Mouse (Mus musculus): Measurements from ENCODE around the gene Tpte.

DNA sequence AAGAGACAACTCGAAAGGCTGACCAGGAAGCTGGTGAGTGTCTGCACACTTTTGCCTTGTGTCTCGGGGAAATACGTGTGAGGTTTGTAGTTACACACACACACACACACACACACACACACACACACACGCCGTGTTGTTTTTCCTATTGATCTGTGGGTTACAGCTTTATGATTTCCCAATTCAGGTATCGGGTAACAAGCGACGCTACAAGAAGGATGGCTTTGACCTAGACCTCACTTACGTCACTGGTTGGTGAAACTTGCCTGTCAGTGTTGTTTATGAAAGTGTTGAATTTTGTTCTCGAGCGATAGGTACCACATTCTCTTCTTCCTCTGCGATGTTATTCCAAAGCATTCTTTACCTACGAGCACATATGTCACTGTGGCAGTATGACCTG, 52.2 kb downstream of the Tpte start:
- no peak for TF ChIP-seq CTCF (IDR thresholded peaks at IDR 0.05; ENCODE audit: low read depth, low read length)
- TF ChIP-seq POLR2A (IDR thresholded peaks at IDR 0.05; ENCODE audit: borderline replicate concordance, low read depth, low read length) = no peak

All from bone marrow macrophage, adult 2 months (primary cell).